Mouse (Mus musculus): ENCODE measurements around the gene Gm10961. TPM values are rescaled to one million over a fixed set of nuclear protein-coding genes. Genes with fewer than 3 reads are reported as not detected.
"Not testable (repeated sequence)": the region's sequence is repeated elsewhere in the genome, so short reads cannot be mapped to it uniquely, and the experiment has no call there.

Gm10961 gene
- total RNA-seq, 4 experiments from 2014 or later = not detected

GRCm38 (mm10) chr3:107612902-107613525 lies 18.1 kb upstream of the Gm10961 start:
- peak; percentile 30 to 36 for DNase-seq (ENCODE audit: low spot score in 2 of 2)

- DNase-seq (ENCODE audit: low spot score in 2 of 2) = no peak
Measured at GRCm38 (mm10) chr3:107617800-107618199, 13.3 kb upstream of the Gm10961 start.

DNA sequence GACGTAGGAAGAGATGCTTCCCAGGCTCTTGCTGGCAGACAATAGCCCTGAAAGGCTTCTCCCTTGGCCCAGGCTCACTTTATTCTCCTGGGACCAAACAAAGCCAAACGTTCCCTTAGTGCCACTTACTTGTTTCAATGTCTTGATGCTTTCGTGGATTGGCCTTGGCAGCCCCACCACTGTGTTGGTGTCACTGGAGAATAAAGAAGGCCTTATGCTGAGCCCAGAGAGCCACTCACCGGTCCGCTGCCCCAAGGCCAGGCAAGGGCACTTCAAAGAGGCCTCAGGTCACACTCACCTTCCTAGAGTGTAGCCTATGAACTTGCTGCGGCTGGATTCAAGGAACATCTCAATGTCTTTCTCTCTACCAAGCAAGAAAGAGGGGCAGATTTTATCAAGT lies 11.2 kb upstream of the Gm10961 start:
- no peak for DNase-seq (ENCODE audit: low spot score in 2 of 2)

DNA sequence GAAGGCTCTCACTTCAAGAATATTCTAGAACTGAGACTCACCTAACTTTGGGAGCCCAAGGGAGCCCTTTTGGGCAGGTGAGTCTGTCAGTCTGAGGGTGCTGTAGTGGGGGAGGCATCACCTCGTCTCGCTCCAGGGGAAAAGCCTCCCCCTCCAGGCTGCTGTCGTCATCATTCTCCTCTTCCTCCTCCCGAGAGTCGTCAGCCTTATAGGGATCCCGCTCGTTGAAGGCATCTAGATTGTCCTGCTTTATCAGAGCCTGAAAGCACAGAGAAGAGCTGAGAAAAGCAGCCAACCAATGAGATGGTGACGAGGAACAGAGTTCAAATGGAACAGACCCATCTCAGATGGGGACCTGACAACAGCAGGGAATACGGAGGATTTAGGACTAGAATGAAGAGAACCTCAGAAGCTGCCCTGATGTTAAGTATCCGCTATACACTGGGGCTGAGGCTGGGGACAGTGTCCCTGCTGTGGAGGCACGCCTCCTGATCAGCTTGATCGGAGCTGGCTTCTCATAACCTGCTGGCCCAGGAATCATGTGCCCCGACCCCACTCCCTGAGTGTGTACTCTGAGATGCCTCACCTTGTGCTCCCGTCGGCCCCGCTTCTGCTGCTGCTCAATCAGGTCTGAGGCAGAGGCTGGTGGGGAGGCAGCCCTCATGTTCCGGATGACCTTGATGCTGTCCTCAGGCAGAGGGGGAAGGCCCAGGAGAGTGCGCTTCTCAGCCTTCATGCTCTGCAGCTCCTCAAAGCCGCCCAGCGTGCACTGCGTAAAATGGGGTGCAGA lies 9.6 kb upstream of the Gm10961 start:
- DNase-seq (ENCODE audit: low spot score in 2 of 2) = no peak

DNA sequence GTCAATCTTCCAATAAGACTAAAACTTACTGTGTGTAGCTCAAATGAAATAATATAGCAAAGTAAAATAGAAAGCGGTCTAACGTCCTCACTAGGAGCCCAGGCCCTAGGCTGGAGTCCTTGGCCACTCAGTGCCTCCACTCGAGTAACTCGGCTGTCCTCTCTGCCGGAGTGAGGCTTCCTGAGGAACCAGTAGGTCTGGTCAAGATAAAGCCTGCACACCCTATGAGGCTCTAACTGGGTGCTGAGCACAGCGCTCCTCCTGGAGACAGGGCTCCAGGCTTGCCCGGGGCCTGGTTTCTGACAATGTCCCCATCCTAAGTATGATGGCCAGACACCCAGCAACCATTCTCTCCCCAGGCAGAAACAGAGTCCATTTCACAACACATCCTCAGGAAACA lies 8.6 kb upstream of the Gm10961 start:
- no peak for DNase-seq (ENCODE audit: low spot score in 2 of 2)

GRCm38 (mm10) chr3:107624424-107624823 lies 6.7 kb upstream of the Gm10961 start:
- DNase-seq (ENCODE audit: low spot score in 2 of 2) = no peak

- DNase-seq (ENCODE audit: low spot score in 2 of 2) = no peak
Measured at GRCm38 (mm10) chr3:107625536-107625935, 5.6 kb upstream of the Gm10961 start.

- no peak for DNase-seq (ENCODE audit: low spot score in 2 of 2)
Measured at GRCm38 (mm10) chr3:107626751-107627150, 4.4 kb upstream of the Gm10961 start.

DNA sequence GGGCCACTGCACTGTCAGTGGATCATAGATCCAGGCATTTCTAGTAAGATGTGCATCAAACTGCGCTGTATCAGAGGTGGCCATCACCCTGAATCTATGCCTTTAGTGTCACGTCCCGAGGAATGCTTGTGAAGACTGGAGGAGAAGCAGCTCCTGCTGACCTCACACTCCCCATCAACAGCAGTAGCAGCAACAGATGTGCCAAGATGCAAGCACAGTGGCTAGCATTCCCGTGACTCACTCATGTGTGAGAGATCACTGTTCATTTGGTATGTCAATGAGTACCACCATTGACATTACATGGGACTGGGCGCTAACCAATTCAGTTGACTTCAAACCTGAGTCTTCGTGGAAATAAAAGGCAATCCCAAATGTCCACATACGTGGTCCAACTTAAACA lies 3.5 kb upstream of the Gm10961 start:
- DNase-seq (ENCODE audit: low spot score in 2 of 2) = no peak

DNA sequence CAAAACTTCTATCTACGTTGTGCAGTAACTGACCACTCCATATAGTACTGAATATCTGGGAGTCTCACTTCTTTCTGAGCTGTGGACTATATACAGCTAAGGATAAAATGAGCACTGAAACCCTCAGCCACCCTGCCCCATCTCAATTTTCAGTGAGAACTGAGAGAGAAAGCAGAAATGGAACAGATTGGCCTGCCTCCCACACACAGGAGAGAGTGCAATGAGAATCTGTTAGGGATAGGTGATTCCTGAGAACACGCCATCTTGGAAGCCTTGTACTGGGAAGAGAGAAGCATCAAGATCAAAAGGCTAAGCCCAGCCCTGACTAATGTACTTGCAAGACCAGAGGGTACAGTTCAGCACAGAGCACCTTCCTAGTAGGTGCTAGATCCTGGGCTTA lies 2.6 kb upstream of the Gm10961 start:
- DNase-seq (ENCODE audit: low spot score in 2 of 2) = no peak

GRCm38 (mm10) chr3:107629411-107629810 lies 1.7 kb upstream of the Gm10961 start:
- DNase-seq (ENCODE audit: low spot score in 2 of 2) = no peak

DNA sequence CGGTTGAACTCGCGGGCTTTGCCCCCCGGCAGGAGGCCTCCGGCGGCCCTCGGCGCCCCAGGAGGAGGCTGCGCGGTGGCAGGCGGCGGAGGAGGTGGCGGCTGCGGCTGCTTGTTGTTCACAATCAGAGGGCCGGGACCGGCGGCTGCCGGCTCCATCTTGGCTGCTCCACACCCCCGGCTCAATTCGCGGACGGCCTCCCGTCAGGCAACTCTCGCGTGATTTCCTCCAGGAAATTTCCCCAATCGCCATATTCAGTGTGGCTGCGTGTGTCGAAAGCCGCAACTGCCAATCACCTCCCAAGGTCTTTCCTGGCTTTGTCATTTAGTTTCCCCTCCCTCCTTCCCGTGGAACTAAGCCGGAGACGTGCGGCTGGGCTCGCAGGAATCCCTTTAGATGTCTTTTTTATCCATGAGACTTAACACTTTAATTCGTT lies 419 bp downstream of the Gm10961 start, which contains the start of gene Strip1:
Gene Strip1 (minus strand): TSS at position 172 of the 436 bp plus-strand sequence.
- peak; percentile 86 to 87 for DNase-seq (ENCODE audit: low spot score in 2 of 2)

DNA sequence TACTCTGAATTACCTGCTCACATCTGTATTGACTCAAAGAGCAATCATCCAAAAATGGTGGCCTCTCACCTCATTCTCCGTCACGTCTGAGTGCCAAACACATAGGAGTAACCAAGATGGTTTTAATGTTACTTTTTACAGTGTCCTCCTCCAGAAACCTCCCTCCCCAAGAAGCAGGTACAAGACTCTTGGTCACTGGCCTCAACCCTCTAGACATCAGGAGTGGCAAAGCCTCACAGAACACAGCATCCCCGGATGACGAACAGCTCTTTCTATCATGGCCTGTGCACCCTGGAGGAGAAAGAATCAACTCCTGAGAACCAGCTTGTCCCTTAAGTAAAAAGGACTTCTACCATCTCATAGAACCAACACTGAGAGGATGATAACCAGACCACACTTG lies 1.7 kb downstream of the Gm10961 start:
- no peak for DNase-seq (ENCODE audit: low spot score in 2 of 2)

- DNase-seq (ENCODE audit: low spot score in 2 of 2) = no peak
Measured at GRCm38 (mm10) chr3:107633906-107634305, 2.8 kb downstream of the Gm10961 start.

- no peak for DNase-seq (ENCODE audit: low spot score in 2 of 2)
Measured at GRCm38 (mm10) chr3:107635836-107636235, 4.7 kb downstream of the Gm10961 start.

DNA sequence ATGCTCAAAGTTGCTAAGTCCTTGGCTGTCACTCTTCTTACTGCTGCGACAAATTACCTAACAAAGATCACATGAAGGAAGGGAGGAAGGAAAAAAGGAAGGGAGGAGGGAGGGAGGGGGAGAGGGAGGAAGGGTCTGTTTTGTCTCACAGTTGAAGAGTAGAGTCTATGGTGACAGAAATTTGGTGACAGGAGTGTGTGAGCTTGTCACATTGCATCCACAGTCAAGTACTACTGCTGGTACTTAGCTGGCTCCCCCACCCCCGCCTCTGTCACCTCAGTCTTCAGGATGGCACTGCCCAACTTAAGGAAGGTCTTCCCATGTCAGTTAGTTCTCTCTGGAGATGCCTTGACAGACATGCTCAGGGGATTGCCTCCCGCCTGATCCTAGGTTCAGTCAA lies 5.1 kb downstream of the Gm10961 start:
- DNase-seq (ENCODE audit: low spot score in 2 of 2) = no peak

GRCm38 (mm10) chr3:107637606-107638172 lies 6.6 kb downstream of the Gm10961 start:
- no peak for DNase-seq (ENCODE audit: low spot score in 2 of 2)

DNA sequence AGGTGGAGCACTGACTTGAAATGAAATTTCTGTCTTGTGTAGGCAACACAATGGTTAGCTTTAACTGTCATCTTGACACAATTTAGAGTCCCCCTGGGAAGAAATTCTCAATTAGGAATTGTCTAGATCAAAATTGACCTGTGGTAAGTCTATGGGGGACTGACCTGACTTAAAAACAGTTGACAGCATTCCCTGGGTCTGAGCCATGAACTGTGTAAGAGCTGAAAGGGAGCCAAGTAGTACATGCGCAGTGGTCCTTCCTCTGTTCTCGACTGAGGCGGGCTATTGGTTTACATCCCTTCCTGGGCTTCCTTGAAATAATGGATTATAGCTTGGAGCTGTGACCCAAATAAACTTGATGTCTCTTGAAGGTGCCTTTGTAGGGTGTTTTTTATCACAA lies 15.8 kb downstream of the Gm10961 start:
- no peak for DNase-seq (ENCODE audit: low spot score in 2 of 2)

DNA sequence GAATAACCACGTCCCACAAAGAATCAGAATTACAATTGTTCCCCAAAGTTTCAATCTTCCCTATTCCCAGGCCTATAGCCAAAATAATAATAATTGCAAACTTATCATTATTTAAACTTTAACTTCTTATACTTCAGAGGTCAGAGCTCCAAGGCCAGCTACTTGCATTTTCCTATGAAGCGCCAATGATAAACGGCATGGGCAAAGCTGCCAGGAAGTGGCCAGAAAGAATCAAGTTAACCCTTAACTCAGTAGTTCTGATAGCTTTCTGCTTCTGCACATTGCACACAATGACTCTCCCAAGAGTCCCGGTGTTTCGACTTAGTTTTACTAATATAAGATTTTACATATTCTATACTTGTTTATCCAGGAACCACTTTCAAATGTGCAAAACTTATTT lies 19.2 kb downstream of the Gm10961 start:
- DNase-seq (ENCODE audit: low spot score in 2 of 2) = not testable (repeated sequence)

- DNase-seq (ENCODE audit: low spot score in 2 of 2) = no peak
Measured at GRCm38 (mm10) chr3:107652968-107653367, 21.8 kb downstream of the Gm10961 start.

DNA sequence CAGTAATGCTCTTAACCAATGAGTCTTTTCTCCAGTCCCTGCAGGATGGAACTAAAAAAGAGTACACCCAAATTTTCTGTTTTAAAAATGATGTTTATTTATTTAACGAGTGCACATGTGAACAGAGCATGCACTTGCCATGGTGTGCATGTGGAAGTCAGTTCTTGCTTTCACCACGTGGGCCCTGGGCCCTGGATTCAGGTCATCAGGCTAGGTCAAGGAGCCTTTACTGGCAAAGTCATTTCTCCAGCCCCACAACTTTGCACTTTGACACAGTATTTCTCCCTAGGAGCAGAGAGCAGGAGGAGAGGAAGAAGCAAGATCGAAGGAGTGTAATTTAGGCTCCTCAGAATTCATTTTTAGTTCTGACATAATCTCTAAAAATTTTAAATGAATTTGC lies 23.7 kb downstream of the Gm10961 start:
- no peak for DNase-seq (ENCODE audit: low spot score in 2 of 2)

GRCm38 (mm10) chr3:107655491-107655890 lies 24.4 kb downstream of the Gm10961 start:
- DNase-seq (ENCODE audit: low spot score in 2 of 2) = no peak

DNA sequence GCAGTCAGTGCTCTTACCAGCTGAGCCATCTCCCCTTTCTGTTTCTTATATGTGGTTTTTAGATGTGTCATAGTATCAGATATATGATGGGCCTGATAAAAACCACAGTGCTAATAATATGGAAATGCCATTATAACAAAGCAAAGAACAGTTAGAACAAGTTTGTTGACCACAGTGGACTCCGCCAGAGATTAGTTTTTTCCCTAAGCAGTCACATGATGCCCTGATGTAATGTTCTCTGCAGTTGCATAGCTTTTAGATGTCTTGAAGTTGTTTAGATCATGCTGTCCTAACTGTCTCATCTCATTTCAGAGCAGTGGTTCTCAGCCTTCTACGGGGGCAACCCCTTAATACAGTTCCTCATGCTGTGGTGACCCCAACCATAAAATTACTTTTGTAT lies 25.0 kb downstream of the Gm10961 start:
- no peak for DNase-seq (ENCODE audit: low spot score in 2 of 2)
